Mouse (Mus musculus) embryonic fibroblast, embryonic 13.5 days (primary cell): Measurements from ENCODE around the gene Cmtm2b. TPM values are rescaled to one million over a fixed set of nuclear protein-coding genes. Genes with fewer than 3 reads are reported as not detected.

ENCODE experiments used
- H3K27ac ChIP-seq: 2 replicates; pipeline ENCODE4 v1.5.1; 2012; ENCODE audit warnings: low read length, control low read depth, inconsistent platforms; ENCODE audit not compliant: insufficient read depth
- H3K4me1 ChIP-seq: 2 replicates; pipeline ENCODE4 v1.6.1; 2011; ENCODE audit warnings: low read length; ENCODE audit not compliant: control insufficient read depth, insufficient read depth
- H3K4me3 ChIP-seq: 2 replicates; pipeline ENCODE4 v1.5.1; 2011; ENCODE audit warnings: mild to moderate bottlenecking, control low read depth, low read length; ENCODE audit not compliant: insufficient read depth
- CTCF ChIP-seq: IDR thresholded peaks from 2 replicates; pipeline ENCODE4 v1.5.1; 2011; ENCODE audit warnings: mild to moderate bottlenecking, control low read depth, low read length, moderate library complexity, borderline replicate concordance; ENCODE audit not compliant: insufficient read depth
- POLR2A ChIP-seq: IDR thresholded peaks from 2 replicates; pipeline ENCODE4 v1.6.1; 2011; ENCODE audit warnings: low read depth, mild to moderate bottlenecking, control low read depth, low read length, moderate library complexity
- polyA plus RNA-seq: library from polyadenylated mRNA; stranded (reverse); fragments of >200 nt; gene quantifications from 2 replicates; pipeline ENCODE4 v1.2.4, GENCODE M21; 2011; ENCODE audit warnings: low read depth; ENCODE audit not compliant: missing spikeins, insufficient read length

Cmtm2b gene
- polyA plus RNA-seq, 1 experiment: not detected

GRCm38 (mm10) chr8:104341678-104342077, 19.6 kb downstream of the Cmtm2b start:
- TF ChIP-seq POLR2A (no peak), CTCF (no peak)
- Histone ChIP-seq H3K27ac (peak overlapping the region; percentile 4; the same call in 1 of the 2 replicates), H3K4me3 (peak overlapping the region; percentile 56), H3K4me1 (no peaks in the 10 kb centered on the region; the same call in 1 of the 2 replicates)

DNA sequence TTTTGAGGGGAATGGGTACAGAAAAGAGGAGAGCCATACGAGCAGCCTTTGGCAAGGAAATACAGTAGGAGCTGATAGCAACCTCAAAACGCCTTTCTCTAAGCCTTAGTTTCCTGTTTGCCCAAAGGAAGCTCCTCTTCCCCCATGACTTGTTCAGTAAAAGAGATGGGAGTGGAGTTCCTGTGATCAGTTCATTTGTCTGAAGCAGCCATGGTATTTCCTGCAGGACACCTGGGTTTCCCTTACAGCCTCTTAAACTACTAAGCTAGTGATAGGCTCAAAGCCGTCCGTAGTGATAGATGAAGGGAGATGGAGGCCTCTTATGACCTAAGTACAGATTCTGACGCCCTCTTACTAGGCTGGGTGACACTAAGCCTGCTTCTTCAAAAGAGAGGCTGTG, 20.4 kb downstream of the Cmtm2b start:
- H3K4me1 ChIP-seq: no peaks in the 10 kb centered on the region; the same call in 1 of the 2 replicates
- TF ChIP-seq POLR2A: no peak
- H3K27ac ChIP-seq: no peak overlapping the region
- no peak overlapping the region for H3K4me3 ChIP-seq

- H3K4me3 ChIP-seq: no peak overlapping the region
- no peak overlapping the region for H3K27ac ChIP-seq
- TF ChIP-seq CTCF (peak; percentile 99), POLR2A (no peak)
- no peaks in the 10 kb centered on the region; the same call in 1 of the 2 replicates for H3K4me1 ChIP-seq
Observed at GRCm38 (mm10) chr8:104343957-104344356, 21.9 kb downstream of the Cmtm2b start.

- TF ChIP-seq POLR2A (no peak), CTCF (no peak)
- Histone ChIP-seq H3K27ac (no peak overlapping the region), H3K4me1 (no peaks in the 10 kb centered on the region; the same call in 1 of the 2 replicates), H3K4me3 (no peak overlapping the region)
Observed at GRCm38 (mm10) chr8:104344622-104345021, 22.6 kb downstream of the Cmtm2b start.

- TF ChIP-seq CTCF: no peak
- TF ChIP-seq POLR2A: no peak
- no peak overlapping the region for H3K4me3 ChIP-seq
- H3K27ac ChIP-seq: no peak overlapping the region
- no peaks in the 10 kb centered on the region; the same call in 1 of the 2 replicates for H3K4me1 ChIP-seq
Observed at GRCm38 (mm10) chr8:104346706-104347105, 24.7 kb downstream of the Cmtm2b start.

DNA sequence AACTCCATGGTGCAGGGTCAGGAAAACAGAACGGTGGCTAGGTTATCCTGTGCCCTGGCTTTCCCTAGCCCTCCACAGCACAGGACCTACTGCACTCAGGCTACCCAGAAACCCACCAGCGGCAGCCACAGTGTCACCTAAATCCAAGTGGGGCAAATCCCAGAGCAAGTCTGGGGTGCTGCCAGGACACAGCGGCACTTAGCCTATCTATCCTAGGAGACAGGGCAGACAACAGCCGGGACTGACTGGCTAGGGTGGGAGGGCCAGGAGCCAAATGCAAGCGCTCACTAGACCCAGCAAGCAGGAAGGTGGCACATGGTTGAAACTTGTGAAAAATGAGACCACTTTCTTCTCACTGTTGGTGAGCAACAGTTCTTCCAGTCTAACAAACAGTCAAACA, 26.9 kb downstream of the Cmtm2b start:
- H3K4me1 ChIP-seq: no peaks in the 10 kb centered on the region
- H3K4me3 ChIP-seq: no peak overlapping the region
- no peak overlapping the region for H3K27ac ChIP-seq
- TF ChIP-seq POLR2A: no peak
- TF ChIP-seq CTCF: no peak

- Histone ChIP-seq H3K27ac (no peak overlapping the region), H3K4me3 (no peak overlapping the region), H3K4me1 (no peaks in the 10 kb centered on the region)
- TF ChIP-seq CTCF (no peak), POLR2A (no peak)
Observed at GRCm38 (mm10) chr8:104350047-104350446, 28.0 kb downstream of the Cmtm2b start.

DNA sequence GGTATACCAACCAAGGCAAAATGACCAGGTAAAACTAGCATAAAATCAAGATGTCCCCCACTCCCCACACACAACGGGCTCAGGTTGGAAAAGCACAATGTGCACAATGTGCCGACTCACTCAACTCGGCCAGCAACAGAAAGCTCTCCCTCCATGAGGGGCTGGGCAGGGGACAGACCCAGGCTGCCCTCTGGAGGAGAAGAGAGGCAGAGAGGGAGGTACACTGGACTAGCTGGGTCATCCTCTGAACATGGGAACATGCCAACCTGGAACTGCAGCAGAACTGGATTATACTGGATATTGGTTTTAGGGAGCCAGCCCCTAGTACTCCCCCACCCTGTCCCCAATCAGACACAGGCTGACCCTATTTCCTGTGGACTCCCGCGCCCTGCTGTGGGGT, 31.2 kb downstream of the Cmtm2b start:
- H3K27ac ChIP-seq: no peak overlapping the region
- TF ChIP-seq CTCF: peak; percentile 14; the same call in 1 of the 2 replicates
- TF ChIP-seq POLR2A: no peak
- no peaks in the 10 kb centered on the region for H3K4me1 ChIP-seq

GRCm38 (mm10) chr8:104354504-104354903, 32.5 kb downstream of the Cmtm2b start:
- TF ChIP-seq CTCF: no peak
- TF ChIP-seq POLR2A: no peak
- H3K4me1 ChIP-seq: no peaks in the 10 kb centered on the region
- no peak overlapping the region for H3K27ac ChIP-seq
- no peak overlapping the region for H3K4me3 ChIP-seq

More for the DNA sequence above, 31.2 kb downstream of the Cmtm2b start:
- no peak overlapping the region for H3K4me3 ChIP-seq

DNA sequence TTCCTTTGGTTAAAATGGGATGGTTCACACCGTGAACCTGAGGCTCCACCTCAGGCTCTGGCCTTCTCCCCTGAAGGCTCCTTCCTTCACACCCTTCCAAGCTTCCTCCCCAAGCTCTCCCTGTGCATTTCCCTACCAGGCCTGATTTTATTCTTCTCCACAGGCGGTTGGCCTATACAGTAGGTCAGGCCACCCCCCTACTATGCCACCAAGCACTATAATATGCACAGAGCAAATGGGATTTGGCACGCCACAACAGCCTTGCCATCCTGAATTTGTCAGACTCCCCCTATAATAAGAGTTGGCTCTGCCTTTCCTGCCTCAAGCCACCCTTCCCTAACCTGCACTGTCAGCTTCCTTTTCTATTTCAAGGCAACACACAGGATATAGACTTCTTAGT, 36.6 kb downstream of the Cmtm2b start:
- Histone ChIP-seq H3K27ac (no peak overlapping the region), H3K4me1 (no peaks in the 10 kb centered on the region), H3K4me3 (no peak overlapping the region)
- TF ChIP-seq POLR2A (no peak), CTCF (no peak)

DNA sequence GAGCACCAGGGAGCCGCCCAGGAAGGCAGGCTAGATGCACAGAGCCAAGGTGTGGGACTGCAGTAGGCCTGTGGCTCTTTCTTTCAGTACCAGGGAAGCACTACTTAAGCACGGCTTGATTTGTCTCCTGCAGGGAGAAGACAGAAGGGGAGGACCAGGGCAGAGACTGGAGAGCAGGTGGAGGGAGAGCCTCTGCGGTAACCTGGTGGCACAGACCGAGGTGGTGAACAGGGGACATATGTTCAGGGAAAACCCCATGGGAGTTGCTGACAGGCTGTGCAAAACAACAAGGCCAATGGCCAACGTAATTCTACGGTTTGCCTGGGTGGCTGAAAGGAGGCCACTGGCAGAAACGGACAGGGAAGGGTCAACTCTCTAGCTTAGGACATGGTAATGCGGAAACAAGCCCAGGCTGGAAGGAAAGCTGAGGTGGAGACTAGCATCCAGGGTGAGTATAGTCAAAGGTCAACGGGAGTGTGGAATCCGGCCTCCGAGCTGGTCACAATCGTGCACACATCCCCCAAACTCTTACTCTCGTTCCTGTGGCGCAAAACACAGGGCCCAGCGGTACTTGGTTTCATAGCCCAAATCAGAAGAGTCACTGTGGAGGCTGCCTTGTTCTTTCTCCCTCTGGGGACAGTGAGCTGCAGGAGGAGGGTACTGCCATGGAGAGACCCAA, 37.9 kb downstream of the Cmtm2b start:
- H3K4me1 ChIP-seq: no peaks in the 10 kb centered on the region
- H3K4me3 ChIP-seq: no peak overlapping the region
- TF ChIP-seq POLR2A (no peak), CTCF (no peak)
- no peak overlapping the region for H3K27ac ChIP-seq
